Mouse (Mus musculus): ENCODE results near the gene Olfr1392.

DNA sequence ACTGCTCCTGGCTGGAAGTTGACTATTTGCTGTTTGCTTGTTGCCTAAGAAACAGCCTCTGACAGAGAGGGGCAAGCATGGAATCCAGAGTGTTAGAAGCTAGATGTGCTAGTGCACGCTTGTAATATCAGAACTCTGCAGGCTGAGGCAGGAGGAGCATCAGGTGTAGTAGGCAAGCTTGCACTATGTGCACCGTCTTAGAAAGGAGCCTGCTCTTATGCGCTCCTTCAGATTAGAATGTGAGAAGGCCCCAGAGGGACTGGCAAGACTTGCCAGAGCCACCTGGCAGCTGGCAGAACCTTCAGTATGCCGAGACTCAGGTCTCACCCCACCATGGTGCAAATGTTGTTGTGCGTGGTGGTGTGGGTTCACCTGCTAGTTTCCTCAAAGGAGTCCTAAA is 33.0 kb upstream of the Olfr1392 start:
- TF ChIP-seq GATA1 (IDR thresholded peaks at IDR 0.05; ENCODE audit: low read length) (no peak), TAL1 (IDR thresholded peaks at IDR 0.05; ENCODE audit: low read length) (no peak)

Data from erythroblast, embryonic 14.5 days (primary cell).